Comparison of ENCODE assay signal across 38 mouse cellular contexts in the genomic region with DNA sequence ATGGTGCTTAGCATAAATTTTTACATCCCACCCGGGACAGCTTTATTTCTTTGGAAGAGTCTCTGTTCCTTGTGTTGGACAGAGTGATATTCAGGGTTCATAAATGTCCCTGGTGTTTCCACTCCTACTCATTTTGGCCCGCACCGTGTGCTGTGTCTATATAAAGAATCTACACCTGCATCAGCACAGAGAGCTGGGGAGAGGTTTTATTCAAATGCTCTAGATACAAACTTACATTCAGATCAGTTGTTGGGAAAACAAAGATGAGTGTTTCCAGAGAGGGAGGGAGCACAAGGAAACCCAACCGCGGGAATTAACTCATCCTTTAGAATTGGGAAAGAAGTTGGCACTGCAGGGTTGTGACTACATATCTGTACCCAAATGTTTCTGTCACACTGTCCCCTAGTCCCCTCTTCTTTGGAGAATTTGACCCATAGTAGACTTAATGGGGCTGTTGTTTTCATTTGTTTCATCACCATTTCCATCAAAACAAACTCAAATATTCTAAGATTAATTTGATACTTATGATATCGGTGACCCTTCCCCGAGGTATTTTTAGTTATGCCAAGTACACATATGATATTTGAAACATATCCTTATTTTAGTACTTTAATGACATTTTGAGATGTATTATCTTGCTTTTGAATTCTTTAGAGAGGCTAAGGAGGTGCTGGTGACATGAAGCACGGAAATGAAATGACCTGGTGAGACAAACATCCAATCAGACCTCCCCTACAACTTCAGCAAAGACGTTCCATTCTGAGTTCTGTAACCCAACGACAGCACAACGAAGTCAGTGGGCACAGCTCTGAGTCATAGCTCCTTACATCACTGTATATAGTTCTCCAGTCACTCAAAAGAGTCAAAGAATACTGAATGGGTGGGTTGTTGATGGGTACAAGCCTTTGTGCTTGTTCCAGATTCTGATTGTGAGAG. TPM values are rescaled to one million over a fixed set of nuclear protein-coding genes. Genes with fewer than 3 reads are reported as not detected.
"Had no signal": no experiment of that assay in that cellular context is flagged by ENCODE, and none has a peak within 500 bp of the region (broad histone marks: within the 10 kb centered on the region; RNA-seq: fewer than 3 reads in every experiment).

No protein-coding gene starts in this region.

- H3K27me3 ChIP-seq: embryonic facial prominence, embryonic 12.5 days; embryonic facial prominence, embryonic 13.5 days; embryonic facial prominence, embryonic 15.5 days; forebrain, embryonic 12.5 days; forebrain, embryonic 13.5 days; forebrain, embryonic 15.5 days had no signal

- H3K9me3 ChIP-seq: embryonic facial prominence, embryonic 10.5 days; embryonic facial prominence, embryonic 12.5 days; embryonic facial prominence, embryonic 13.5 days; embryonic facial prominence, embryonic 15.5 days; forebrain, embryonic 10.5 days; forebrain, embryonic 12.5 days; forebrain, embryonic 13.5 days; forebrain, embryonic 15.5 days had no signal

- DNase-seq: cerebellum, adult 9-11 months; cerebellum, postnatal 10 days; cerebellum, postnatal 14 days; cerebellum, postnatal 25 days; cerebellum, postnatal 36 days; embryo, embryonic 11 days; forebrain, postnatal 0 days; gastrocnemius, adult 2 months; gastrocnemius, postnatal 10 days; gastrocnemius, postnatal 14 days; gastrocnemius, postnatal 25 days; gastrocnemius, postnatal 36 days; heart, adult 11 months; heart, adult 18-20 months; heart, adult 2 months had no signal

- H3K9ac ChIP-seq: embryonic facial prominence, embryonic 12.5 days; embryonic facial prominence, embryonic 13.5 days; embryonic facial prominence, embryonic 15.5 days; forebrain, embryonic 12.5 days; forebrain, embryonic 13.5 days; forebrain, embryonic 15.5 days; forebrain, postnatal 0 days had no signal

- H3K27ac ChIP-seq: embryonic facial prominence, embryonic 10.5 days; embryonic facial prominence, embryonic 12.5 days; embryonic facial prominence, embryonic 13.5 days; embryonic facial prominence, embryonic 15.5 days; forebrain, embryonic 10.5 days; forebrain, embryonic 12.5 days; forebrain, embryonic 13.5 days; forebrain, embryonic 15.5 days; gastrocnemius, adult 2 months; heart, adult 2 months had no signal

- H3K4me3 ChIP-seq: embryonic facial prominence, embryonic 10.5 days; embryonic facial prominence, embryonic 12.5 days; embryonic facial prominence, embryonic 13.5 days; embryonic facial prominence, embryonic 15.5 days; erythroblast, embryonic 14.5 days; forebrain, embryonic 10.5 days; forebrain, embryonic 12.5 days; forebrain, embryonic 13.5 days; forebrain, embryonic 15.5 days; gastrocnemius, adult 2 months; heart, adult 2 months had no signal

- H3K4me2 ChIP-seq: embryonic facial prominence, embryonic 12.5 days; embryonic facial prominence, embryonic 13.5 days; embryonic facial prominence, embryonic 15.5 days; forebrain, embryonic 12.5 days; forebrain, embryonic 13.5 days; forebrain, embryonic 15.5 days had no signal

- ATAC-seq: forebrain, embryonic 13.5 days; forebrain, embryonic 14.5 days; forebrain, embryonic 15.5 days; forebrain, embryonic 16.5 days; forebrain, postnatal 0 days had no signal

- H3K4me1 ChIP-seq: embryonic facial prominence, embryonic 10.5 days; embryonic facial prominence, embryonic 12.5 days; embryonic facial prominence, embryonic 13.5 days; embryonic facial prominence, embryonic 15.5 days; forebrain, embryonic 10.5 days; forebrain, embryonic 12.5 days; forebrain, embryonic 13.5 days; forebrain, embryonic 15.5 days had no signal

- H3K36me3 ChIP-seq: embryonic facial prominence, embryonic 10.5 days; embryonic facial prominence, embryonic 12.5 days; embryonic facial prominence, embryonic 13.5 days; embryonic facial prominence, embryonic 15.5 days; forebrain, embryonic 10.5 days; forebrain, embryonic 12.5 days; forebrain, embryonic 15.5 days had no signal

RNA-seq across cellular contexts. Expression of a gene that starts 1.8 kb away (rescaled TPM):
- total RNA-seq: common myeloid progenitor, adult 5-6 weeks; forebrain, postnatal 0 days; gastrocnemius, adult 18-20 months; gastrocnemius, adult 2 months; gastrocnemius, adult 8-10 months; gastrocnemius, postnatal 10 days; gastrocnemius, postnatal 14 days; gastrocnemius, postnatal 25 days; gastrocnemius, postnatal 36 days; gastrocnemius, postnatal 4 days; granulocyte monocyte progenitor cell, adult 5-6 weeks; heart, adult 18-20 months; heart, adult 2 months; heart, adult 8-10 months had no signal
- polyA plus RNA-seq: cortical plate, adult 2 months; embryonic facial prominence, embryonic 10.5 days; embryonic facial prominence, embryonic 11.5 days; embryonic facial prominence, embryonic 12.5 days; embryonic facial prominence, embryonic 13.5 days; embryonic facial prominence, embryonic 14.5 days; forebrain, embryonic 10.5 days; forebrain, embryonic 11.5 days; forebrain, embryonic 12.5 days; forebrain, embryonic 13.5 days; forebrain, embryonic 14.5 days; forebrain, embryonic 15.5 days; forebrain, embryonic 16.5 days; forebrain, postnatal 0 days; frontal cortex, adult 2 months; gonadal fat pad, adult 2 months had no signal

RNA-seq across cellular contexts. Expression of a gene that starts 48.5 kb away (rescaled TPM):
- total RNA-seq: common myeloid progenitor, adult 5-6 weeks; granulocyte monocyte progenitor cell, adult 5-6 weeks had no signal
- polyA plus RNA-seq: erythroblast, embryonic 14.5 days had no signal
